Mouse (Mus musculus) liver, postnatal 0 days (tissue): ENCODE measurements around the gene Cenpt. TPM values are rescaled to one million over a fixed set of nuclear protein-coding genes. Genes with fewer than 3 reads are reported as not detected.
A peak's percentile ranks its signal among the peaks of the same experiment; 100 is the strongest.

Source experiments
- ATAC-seq: fragments of 200-750 bp; cut with Nextera tagmentation; 2 replicates; pipeline ENCODE4 v1.8.0; 2017; ENCODE audit warnings: mild to moderate bottlenecking, moderate library complexity
- DNase-seq: peaks from one replicate; pipeline ENCODE4 v3.0.0-alpha.2; 2016
- H3K27ac ChIP-seq: fragments of 300-500 bp; sonication (generic); 2 replicates; pipeline ENCODE4 v1.5.1; 2014; ENCODE audit warnings: antibody characterized with exemption, moderate library complexity, mild to moderate bottlenecking, low read depth
- H3K27me3 ChIP-seq: fragments of 300-500 bp; sonication (generic); 2 replicates; pipeline ENCODE4 v1.6.1; 2014; ENCODE audit warnings: low read length, control low read depth, mixed read lengths; ENCODE audit not compliant: insufficient read depth
- H3K36me3 ChIP-seq: fragments of 300-500 bp; sonication (generic); replicated peaks from 2 replicates; pipeline ENCODE4 v1.6.1; 2014; ENCODE audit warnings: mild to moderate bottlenecking, control low read depth, low read length, moderate library complexity, mixed read lengths; ENCODE audit not compliant: insufficient read depth
- H3K4me1 ChIP-seq: fragments of 300-500 bp; sonication (generic); 2 replicates; pipeline ENCODE4 v1.6.1; 2014; ENCODE audit warnings: antibody characterized with exemption, mild to moderate bottlenecking, control low read depth; ENCODE audit not compliant: insufficient read depth
- H3K4me2 ChIP-seq: fragments of 300-500 bp; sonication (generic); 2 replicates; pipeline ENCODE4 v1.6.1; 2014; ENCODE audit warnings: low read depth, mild to moderate bottlenecking, low read length, moderate library complexity, mixed read lengths
- H3K4me3 ChIP-seq: fragments of 300-500 bp; sonication (generic); 2 replicates; pipeline ENCODE4 v1.5.1; 2014; ENCODE audit warnings: low read depth, low read length
- H3K9ac ChIP-seq: fragments of 300-500 bp; sonication (generic); replicated peaks from 2 replicates; pipeline ENCODE4 v1.6.1; 2014; ENCODE audit warnings: mild to moderate bottlenecking, moderate library complexity
- H3K9me3 ChIP-seq: fragments of 300-500 bp; sonication (generic); 2 replicates; pipeline ENCODE4 v1.6.1; 2016; ENCODE audit warnings: mild to moderate bottlenecking, control low read depth, low read length, mixed read lengths
- CTCF ChIP-seq: sonication (generic); IDR thresholded peaks from 2 replicates; pipeline ENCODE4 v1.5.1; 2016; ENCODE audit warnings: antibody characterized with exemption, low read depth
- EP300 ChIP-seq: IDR thresholded peaks from 2 replicates; pipeline ENCODE4 v1.6.1; 2016; ENCODE audit warnings: antibody characterized with exemption, low read depth, mild to moderate bottlenecking
- WGBS: fragments of 180-500 bp; shearing (Covaris S2); extraction: QIAGEN DNeasy Blood & Tissue Kit; methylation state at CpG from one replicate; pipeline ENCODE4 v1.1.7; 2014; ENCODE audit not compliant: insufficient replicate concordance; 5-methylcytosine and 5-hydroxymethylcytosine counted together
- polyA plus RNA-seq: library from polyadenylated mRNA; unstranded; fragments of >200 nt; fragmentation: Nextera tagmentation; extraction: Ambion mirVana; gene quantifications from 2 replicates; pipeline ENCODE4 v1.2.1, GENCODE M21; 2015

The Cenpt gene
- polyA plus RNA-seq, 1 experiment from 2014 or later, result 8.9 TPM

DNA sequence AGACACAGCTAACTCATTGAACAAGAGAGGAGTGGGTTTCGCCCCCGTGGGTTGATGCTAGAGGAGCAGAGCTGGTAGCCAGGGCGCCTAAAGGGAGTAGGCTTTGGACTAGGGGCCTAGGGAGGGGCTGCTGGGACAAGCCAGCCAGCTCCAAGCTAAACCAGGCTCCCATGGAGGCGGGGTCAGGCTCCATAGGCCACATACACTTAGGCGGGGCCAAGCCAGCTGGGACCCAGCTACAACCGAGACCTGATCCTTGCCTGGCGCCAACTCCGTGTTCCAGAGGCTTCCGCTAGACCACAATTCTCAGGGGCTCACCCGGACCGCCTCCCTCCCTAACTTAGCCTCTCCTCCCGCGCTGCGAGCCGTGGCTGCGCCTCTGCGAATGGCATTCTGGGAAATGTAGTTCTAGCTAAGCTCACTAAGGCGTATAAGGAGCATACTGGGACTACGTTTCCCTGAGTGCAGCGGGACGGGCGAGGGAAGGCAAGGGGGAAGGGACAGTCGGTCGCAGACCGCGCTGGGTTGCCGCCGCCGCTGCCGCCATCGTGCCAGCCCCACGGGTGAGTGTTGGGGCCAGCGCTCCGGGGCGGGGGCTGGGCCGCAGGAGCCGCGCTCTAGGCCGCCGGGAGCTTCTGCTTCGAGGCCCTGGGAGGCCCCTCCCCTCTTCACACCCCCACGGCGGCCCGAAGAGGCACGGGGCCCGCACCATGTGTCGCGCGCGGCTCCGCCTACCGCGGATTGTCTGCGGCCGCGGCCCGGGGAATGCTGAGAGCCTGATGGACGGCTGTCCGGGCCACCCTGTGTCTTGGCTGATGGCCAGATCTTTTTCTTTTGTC lies 7.3 kb upstream of the Cenpt start, which contains the start of gene Nutf2:
Gene Nutf2, plus strand, starts transcription at position 438 of the 839 bp plus-strand sequence.
- Histone ChIP-seq H3K36me3 (no peaks in the 10 kb centered on the region; the same call in 1 of the 2 replicates), H3K27ac (peak within 1 kb of the TSS; percentile 95), H3K4me1 (peaks cover 56% of the 10 kb centered on the region), H3K9me3 (no peaks in the 10 kb centered on the region), H3K27me3 (no peaks in the 10 kb centered on the region), H3K9ac (peak within 1 kb of the TSS; percentile 96), H3K4me3 (peak within 1 kb of the TSS; percentile 89), H3K4me2 (peak within 1 kb of the TSS; percentile 100)
- under 1% methylated on average over 41 of the region's 59 CpGs for WGBS
- DNase-seq (peak; percentile 94), ATAC-seq (peak; percentile 95)
- no peak; the same call in 1 of the 2 replicates for TF ChIP-seq EP300

DNA sequence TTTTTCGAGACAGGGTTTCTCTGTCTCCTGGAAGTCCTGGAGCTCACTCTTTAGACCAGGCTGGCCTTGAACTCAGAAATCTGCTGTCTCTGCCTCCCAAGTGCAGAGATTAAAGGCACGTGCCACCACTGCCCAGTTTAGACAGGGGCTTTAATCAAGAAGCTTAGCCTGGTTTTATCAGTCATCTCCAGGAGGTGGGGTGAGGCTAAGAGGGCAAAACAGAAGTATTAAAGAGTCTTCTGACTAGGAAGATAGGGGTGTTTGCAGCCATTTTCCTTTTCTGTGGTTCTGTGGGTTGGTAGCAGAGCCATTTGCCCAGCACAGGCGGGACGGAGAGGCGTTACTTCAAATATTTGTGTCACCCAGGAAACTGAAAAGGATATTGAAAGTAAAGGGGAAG lies 6.2 kb upstream of the Cenpt start:
- peak overlapping the region; percentile 89 for H3K4me3 ChIP-seq
- H3K9me3 ChIP-seq, result no peaks in the 10 kb centered on the region
- 37% methylated on average over 5 of the region's 5 CpGs for WGBS
- ATAC-seq (no peak), DNase-seq (no peak)
- H3K27ac ChIP-seq, result peak overlapping the region; percentile 95
- H3K9ac ChIP-seq, result peak overlapping the region; percentile 96
- no peaks in the 10 kb centered on the region; the same call in 1 of the 2 replicates for H3K36me3 ChIP-seq
- TF ChIP-seq EP300 (peak; percentile 85), CTCF (no peak)
- H3K27me3 ChIP-seq, result no peaks in the 10 kb centered on the region
- H3K4me1 ChIP-seq, result peaks cover 56% of the 10 kb centered on the region
- peak overlapping the region; percentile 100 for H3K4me2 ChIP-seq

DNA sequence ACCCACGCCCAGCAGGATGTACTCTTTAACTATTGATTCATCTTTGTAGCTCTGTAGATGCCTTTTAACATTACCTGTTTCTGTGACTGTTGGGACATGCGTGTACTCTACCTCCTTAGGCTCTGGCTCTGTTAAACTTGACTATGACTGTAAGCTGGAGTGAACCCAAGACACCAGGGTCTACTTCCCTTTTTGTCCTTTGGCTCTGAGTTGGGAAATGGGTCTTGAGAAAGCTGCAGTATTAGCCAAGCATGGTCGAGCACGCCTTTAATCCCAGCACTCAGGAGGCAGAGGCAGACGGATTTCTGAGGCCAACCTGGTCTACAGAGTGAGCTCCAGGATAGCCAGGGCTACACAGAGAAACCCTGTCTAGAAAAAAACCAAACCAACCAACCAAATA lies 5.4 kb upstream of the Cenpt start:
- H3K36me3 ChIP-seq, result no peaks in the 10 kb centered on the region
- H3K9ac ChIP-seq, result no peak overlapping the region
- no peaks in the 10 kb centered on the region for H3K9me3 ChIP-seq
- TF ChIP-seq CTCF (no peak), EP300 (no peak)
- no peak for ATAC-seq
- peaks cover 56% of the 10 kb centered on the region for H3K4me1 ChIP-seq
- DNase-seq, result peak; percentile 44
- H3K4me2 ChIP-seq, result peak overlapping the region; percentile 100; the same call in 1 of the 2 replicates
- no peak overlapping the region for H3K4me3 ChIP-seq
- 55% methylated on average over 5 of the region's 5 CpGs for WGBS
- H3K27ac ChIP-seq, result peak overlapping the region; percentile 95
- no peaks in the 10 kb centered on the region for H3K27me3 ChIP-seq

DNA sequence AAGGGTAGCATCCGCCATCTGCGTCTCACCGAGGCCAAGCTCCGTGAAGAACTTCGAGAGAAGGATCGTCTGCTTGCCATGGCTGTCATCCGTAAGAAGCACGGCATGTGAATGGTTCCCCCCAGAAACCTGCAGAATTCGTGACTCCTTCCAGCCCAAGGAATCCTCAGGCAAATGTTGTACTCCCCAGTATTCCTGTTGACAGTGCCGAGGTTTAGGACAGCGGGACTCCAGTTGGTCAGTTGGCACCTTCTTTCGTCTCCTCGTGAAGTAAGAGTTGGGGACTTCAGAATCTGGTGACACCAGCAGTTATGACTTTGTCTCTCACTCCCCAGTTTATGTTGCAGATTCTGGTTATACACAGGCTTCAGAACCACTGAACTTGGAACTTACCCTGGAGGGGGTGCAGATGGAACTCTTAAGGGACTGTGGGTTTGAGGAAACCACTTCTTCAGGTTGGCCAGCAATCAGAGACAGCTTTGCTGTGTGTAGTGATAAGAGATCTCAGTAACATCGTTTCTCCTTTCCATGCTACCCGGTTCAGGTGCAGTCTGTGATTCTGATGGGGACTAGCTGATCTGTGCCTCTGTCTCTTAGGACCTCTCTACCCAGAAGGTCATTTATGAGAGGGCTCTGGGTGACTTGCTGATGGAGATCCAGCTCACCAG lies 3.2 kb upstream of the Cenpt start:
- Histone ChIP-seq H3K36me3 (no peaks in the 10 kb centered on the region), H3K4me1 (peaks cover 46% of the 10 kb centered on the region), H3K27ac (peak overlapping the region; percentile 90), H3K9me3 (no peaks in the 10 kb centered on the region), H3K27me3 (no peaks in the 10 kb centered on the region), H3K4me3 (peak overlapping the region; percentile 76), H3K4me2 (peak overlapping the region; percentile 100), H3K9ac (peak overlapping the region; percentile 82)
- ATAC-seq (no peak), DNase-seq (no peak)
- TF ChIP-seq CTCF (no peak), EP300 (no peak)
- WGBS, result 17% methylated on average over 15 of the region's 15 CpGs

DNA sequence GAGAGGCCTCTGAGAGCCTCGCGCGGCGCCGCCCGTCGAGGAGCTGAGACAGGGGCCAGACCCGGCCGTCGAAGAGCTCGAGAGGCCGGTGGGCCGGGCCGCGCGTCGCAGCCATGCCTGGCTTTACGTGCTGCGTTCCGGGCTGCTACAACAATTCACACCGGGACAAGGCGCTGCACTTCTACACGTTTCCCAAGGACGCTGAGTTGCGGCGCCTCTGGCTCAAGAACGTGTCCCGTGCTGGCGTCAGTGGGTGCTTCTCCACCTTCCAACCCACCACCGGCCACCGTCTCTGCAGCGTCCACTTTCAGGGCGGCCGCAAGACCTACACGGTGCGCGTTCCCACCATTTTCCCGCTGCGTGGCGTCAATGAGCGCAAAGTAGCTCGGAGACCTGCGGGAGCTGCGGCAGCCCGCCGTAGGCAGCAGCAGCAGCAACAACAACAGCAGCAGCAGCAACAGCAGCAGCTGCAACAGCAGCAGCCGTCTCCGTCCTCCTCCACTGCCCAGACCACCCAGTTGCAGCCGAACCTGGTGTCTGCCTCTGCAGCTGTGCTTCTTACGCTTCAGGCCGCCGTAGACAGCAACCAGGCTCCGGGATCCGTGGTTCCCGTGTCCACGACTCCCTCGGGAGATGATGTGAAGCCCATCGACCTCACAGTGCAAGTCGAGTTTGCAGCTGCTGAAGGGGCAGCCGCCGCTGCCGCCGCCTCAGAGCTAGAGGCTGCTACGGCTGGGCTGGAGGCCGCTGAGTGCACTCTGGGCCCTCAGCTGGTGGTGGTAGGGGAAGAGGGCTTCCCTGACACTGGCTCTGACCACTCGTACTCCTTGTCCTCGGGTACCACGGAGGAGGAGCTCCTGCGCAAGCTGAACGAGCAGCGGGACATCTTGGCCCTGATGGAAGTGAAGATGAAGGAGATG lies 2.4 kb upstream of the Cenpt start:
- peak; percentile 59 for DNase-seq
- under 1% methylated on average over 71 of the region's 71 CpGs for WGBS
- peak overlapping the region; percentile 82 for H3K9ac ChIP-seq
- H3K27ac ChIP-seq, result peak overlapping the region; percentile 90
- H3K36me3 ChIP-seq, result no peaks in the 10 kb centered on the region
- peak; percentile 38 for ATAC-seq
- peak; percentile 10; the same call in 1 of the 2 replicates for TF ChIP-seq CTCF
- TF ChIP-seq EP300, result no peak
- H3K27me3 ChIP-seq, result no peaks in the 10 kb centered on the region
- peak overlapping the region; percentile 76 for H3K4me3 ChIP-seq
- H3K4me2 ChIP-seq, result peak overlapping the region; percentile 100
- no peaks in the 10 kb centered on the region for H3K9me3 ChIP-seq
- H3K4me1 ChIP-seq, result peaks cover 46% of the 10 kb centered on the region
